Mouse (Mus musculus) hindbrain, embryonic 10.5 days (tissue): ENCODE results near the gene Sel1l3. TPM values are rescaled to one million over a fixed set of nuclear protein-coding genes. Genes with fewer than 3 reads are reported as not detected.

Source experiments
- DNase-seq: peaks from one replicate; pipeline ENCODE4 v3.0.0-alpha.2; 2017; ENCODE audit warnings: low spot score
- H3K27ac ChIP-seq: fragments of 300-500 bp; sonication (generic); 2 replicates; pipeline ENCODE4 v1.5.1; 2016; ENCODE audit warnings: mild to moderate bottlenecking, moderate library complexity
- H3K27me3 ChIP-seq: fragments of 300-500 bp; sonication (generic); 2 replicates; pipeline ENCODE4 v1.6.1; 2016; ENCODE audit warnings: mild to moderate bottlenecking; ENCODE audit not compliant: poor library complexity, insufficient read depth, severe bottlenecking
- H3K36me3 ChIP-seq: fragments of 300-500 bp; sonication (generic); 2 replicates; pipeline ENCODE4 v1.6.1; 2016; ENCODE audit warnings: mild to moderate bottlenecking, moderate library complexity
- H3K4me1 ChIP-seq: fragments of 300-500 bp; sonication (generic); replicated peaks from 2 replicates; pipeline ENCODE4 v1.6.1; 2016; ENCODE audit warnings: mild to moderate bottlenecking
- H3K4me3 ChIP-seq: fragments of 300-500 bp; sonication (generic); 2 replicates; pipeline ENCODE4 v1.5.1; 2016; ENCODE audit warnings: mild to moderate bottlenecking, moderate library complexity
- H3K9me3 ChIP-seq: fragments of 300-500 bp; sonication (generic); 2 replicates; pipeline ENCODE4 v1.6.1; 2016; ENCODE audit warnings: mild to moderate bottlenecking, moderate library complexity
- WGBS: fragments of 180-500 bp; shearing (Covaris S2); methylation state at CpG from one replicate; pipeline ENCODE4 v1.1.7; 2016; 5-methylcytosine and 5-hydroxymethylcytosine counted together
- polyA plus RNA-seq: library from polyadenylated mRNA; unstranded; fragments of >200 nt; fragmentation: Nextera tagmentation; extraction: Ambion mirVana; gene quantifications from 2 replicates; pipeline ENCODE4 v1.2.1, GENCODE M21; 2016

The Sel1l3 gene
- polyA plus RNA-seq, 1 experiment from 2014 or later = 2.3 TPM

DNA sequence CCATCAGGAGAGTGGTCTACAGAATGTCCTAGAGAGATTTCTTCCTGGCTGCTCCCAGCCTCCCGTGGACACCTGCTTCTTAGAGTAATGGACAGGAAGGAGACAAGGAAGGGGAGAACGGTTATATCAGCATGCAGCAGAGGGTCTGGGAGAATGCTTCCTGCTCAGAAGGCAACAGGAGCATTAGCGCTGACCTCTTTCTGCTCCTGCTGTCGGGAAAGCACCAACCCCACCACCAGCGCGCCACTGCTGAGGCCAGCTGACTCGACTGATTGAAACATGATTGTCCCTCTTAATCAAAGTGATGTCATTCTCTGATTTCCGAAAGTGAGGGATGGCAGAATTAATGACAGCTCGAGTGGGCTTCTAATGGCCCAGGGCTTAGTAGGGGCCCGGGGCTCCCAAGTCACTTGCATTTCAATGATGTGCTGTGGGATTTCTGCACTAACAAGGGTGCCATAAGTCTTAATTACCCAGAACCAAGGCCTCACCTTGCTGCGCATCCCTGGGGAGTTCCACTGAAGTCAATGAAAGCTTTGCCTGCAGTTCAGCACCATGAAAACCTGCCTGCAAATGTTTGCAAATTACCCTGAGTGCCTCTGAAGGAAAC is 26.2 kb upstream of the Sel1l3 start:
- H3K4me3 ChIP-seq = no peak overlapping the region
- 54% methylated on average over 11 of the region's 11 CpGs for WGBS
- DNase-seq = no peak
- H3K4me1 ChIP-seq = peaks cover 24% of the 10 kb centered on the region
- H3K27ac ChIP-seq = peak overlapping the region; percentile 16; the same call in 1 of the 2 replicates
- no peaks in the 10 kb centered on the region for H3K36me3 ChIP-seq
- H3K9me3 ChIP-seq = no peaks in the 10 kb centered on the region
- H3K27me3 ChIP-seq = no peaks in the 10 kb centered on the region; the same call in 1 of the 2 replicates

DNA sequence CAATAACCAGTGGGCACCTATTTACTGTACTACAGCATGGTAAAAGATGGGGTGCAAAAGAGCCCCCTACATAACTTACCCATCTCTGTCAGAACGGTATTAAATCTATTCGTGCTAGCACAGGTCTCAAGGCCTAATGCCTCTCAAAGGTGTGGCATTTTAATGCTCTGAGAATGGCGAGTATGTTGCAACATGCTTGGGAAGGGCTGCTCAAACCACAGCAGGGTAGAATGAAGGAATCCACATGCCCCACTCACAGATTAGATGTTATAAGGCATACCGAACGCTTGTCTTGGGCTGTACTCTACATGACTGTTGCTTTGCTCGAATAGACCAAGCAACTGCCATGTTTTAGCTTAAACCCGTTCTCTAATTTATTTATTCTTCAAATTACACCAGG is 25.5 kb upstream of the Sel1l3 start:
- peaks cover 24% of the 10 kb centered on the region for H3K4me1 ChIP-seq
- H3K9me3 ChIP-seq = no peaks in the 10 kb centered on the region
- no peaks in the 10 kb centered on the region for H3K36me3 ChIP-seq
- 91% methylated on average over 7 of the region's 7 CpGs for WGBS
- no peak for DNase-seq
- H3K27ac ChIP-seq = no peak overlapping the region
- H3K4me3 ChIP-seq = no peak overlapping the region
- H3K27me3 ChIP-seq = no peaks in the 10 kb centered on the region; the same call in 1 of the 2 replicates

DNA sequence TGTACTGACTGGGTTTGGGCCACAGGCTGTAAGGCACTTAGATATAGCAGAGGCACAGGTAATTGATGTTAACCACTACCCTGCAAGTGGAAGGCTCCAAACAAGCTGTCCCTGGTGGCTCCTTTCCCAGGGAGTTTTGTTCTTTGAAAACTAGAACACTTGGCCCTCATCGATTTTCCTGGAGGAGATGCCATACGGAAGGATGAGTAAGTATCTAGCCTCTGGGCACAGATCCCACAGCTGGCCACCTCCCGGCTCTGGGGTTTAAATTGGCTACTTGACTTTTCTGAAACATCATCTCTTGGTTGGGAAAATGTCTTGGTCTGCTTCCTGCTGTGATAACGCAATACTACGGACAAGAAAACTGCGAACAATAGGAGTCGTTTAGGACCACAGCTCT is 25.0 kb upstream of the Sel1l3 start:
- Histone ChIP-seq H3K27me3 (no peaks in the 10 kb centered on the region; the same call in 1 of the 2 replicates), H3K9me3 (no peaks in the 10 kb centered on the region), H3K4me1 (peaks cover 24% of the 10 kb centered on the region), H3K36me3 (no peaks in the 10 kb centered on the region), H3K4me3 (no peak overlapping the region), H3K27ac (no peak overlapping the region)
- WGBS = 87% methylated on average over 7 of the region's 7 CpGs
- DNase-seq = no peak

DNA sequence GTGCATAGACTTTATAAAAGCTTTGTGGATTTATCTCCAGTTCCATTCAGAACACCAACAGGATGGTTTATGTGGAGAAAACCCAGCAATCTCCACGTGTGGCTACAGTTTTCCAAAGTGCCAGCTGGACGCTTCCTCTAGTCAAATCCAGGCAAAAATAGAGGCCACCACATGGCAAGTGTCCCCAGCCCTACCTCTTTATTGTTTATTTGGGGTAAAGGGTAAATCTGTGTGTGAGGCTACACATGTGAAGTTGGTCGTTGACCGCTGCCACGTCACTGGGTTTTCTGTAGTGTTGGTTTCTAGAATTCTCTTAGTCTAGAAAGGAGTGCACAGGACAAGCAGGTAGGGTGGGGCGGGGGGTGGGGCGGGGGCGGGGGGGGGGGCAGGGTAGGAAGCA is 23.0 kb upstream of the Sel1l3 start:
- DNase-seq = no peak
- Histone ChIP-seq H3K4me1 (peaks cover 24% of the 10 kb centered on the region), H3K4me3 (no peak overlapping the region), H3K27ac (no peak overlapping the region), H3K27me3 (no peaks in the 10 kb centered on the region), H3K9me3 (no peaks in the 10 kb centered on the region), H3K36me3 (no peaks in the 10 kb centered on the region)
- WGBS = 80% methylated on average over 7 of the region's 8 CpGs

DNA sequence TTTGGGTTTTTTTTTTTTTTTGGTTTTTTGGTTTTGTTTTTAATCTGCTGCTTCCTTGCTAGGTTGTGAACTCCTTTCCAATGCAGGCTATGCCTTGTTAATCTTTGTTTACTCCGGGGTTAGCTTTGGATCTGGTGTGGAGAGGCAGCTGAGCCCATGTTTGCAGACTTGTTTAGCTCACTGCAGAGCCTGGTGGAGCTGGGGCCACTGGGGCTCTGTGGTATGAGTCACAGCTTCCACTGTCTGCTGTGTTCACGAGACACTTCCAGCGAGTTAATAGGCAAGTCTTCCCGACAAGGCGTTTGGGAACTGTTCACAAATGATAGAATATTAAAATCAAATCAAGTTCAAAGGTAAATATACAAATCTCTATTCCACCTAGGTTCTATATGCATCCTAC is 22.4 kb upstream of the Sel1l3 start:
- H3K4me3 ChIP-seq = no peak overlapping the region
- no peaks in the 10 kb centered on the region for H3K36me3 ChIP-seq
- H3K9me3 ChIP-seq = no peaks in the 10 kb centered on the region
- peaks cover 23% of the 10 kb centered on the region for H3K4me1 ChIP-seq
- 48% methylated on average over 5 of the region's 5 CpGs for WGBS
- no peak for DNase-seq
- H3K27ac ChIP-seq = 0 out of 2 replicates have a peak overlapping the region, but pooled peaks have one; percentile 2
- H3K27me3 ChIP-seq = no peaks in the 10 kb centered on the region

- 14% methylated on average over 4 of the region's 4 CpGs for WGBS
- 0 out of 2 replicates have a peak overlapping the region, but pooled peaks have one; percentile 23 for H3K27ac ChIP-seq
- DNase-seq = peak; percentile 34
Observed at GRCm38 (mm10) chr5:53235551-53235950, 21.8 kb upstream of the Sel1l3 start.

GRCm38 (mm10) chr5:53230560-53230959 is 16.8 kb upstream of the Sel1l3 start:
- Histone ChIP-seq H3K4me3 (no peak overlapping the region), H3K36me3 (no peaks in the 10 kb centered on the region), H3K27me3 (no peaks in the 10 kb centered on the region), H3K27ac (no peak overlapping the region), H3K9me3 (no peaks in the 10 kb centered on the region), H3K4me1 (peaks cover 3% of the 10 kb centered on the region)
- DNase-seq = no peak
- 58% methylated on average over 4 of the region's 4 CpGs for WGBS

More at GRCm38 (mm10) chr5:53235551-53235950, 21.8 kb upstream of the Sel1l3 start:
- Histone ChIP-seq H3K4me3 (no peak overlapping the region), H3K27me3 (no peaks in the 10 kb centered on the region), H3K4me1 (peaks cover 17% of the 10 kb centered on the region), H3K9me3 (no peaks in the 10 kb centered on the region), H3K36me3 (no peaks in the 10 kb centered on the region)

GRCm38 (mm10) chr5:53225434-53225833 is 11.7 kb upstream of the Sel1l3 start:
- H3K4me1 ChIP-seq = no peaks in the 10 kb centered on the region
- H3K9me3 ChIP-seq = no peaks in the 10 kb centered on the region
- no peak for DNase-seq
- H3K4me3 ChIP-seq = no peak overlapping the region
- 92% methylated on average over 13 of the region's 13 CpGs for WGBS
- H3K27me3 ChIP-seq = no peaks in the 10 kb centered on the region
- H3K27ac ChIP-seq = no peak overlapping the region
- H3K36me3 ChIP-seq = no peaks in the 10 kb centered on the region

DNA sequence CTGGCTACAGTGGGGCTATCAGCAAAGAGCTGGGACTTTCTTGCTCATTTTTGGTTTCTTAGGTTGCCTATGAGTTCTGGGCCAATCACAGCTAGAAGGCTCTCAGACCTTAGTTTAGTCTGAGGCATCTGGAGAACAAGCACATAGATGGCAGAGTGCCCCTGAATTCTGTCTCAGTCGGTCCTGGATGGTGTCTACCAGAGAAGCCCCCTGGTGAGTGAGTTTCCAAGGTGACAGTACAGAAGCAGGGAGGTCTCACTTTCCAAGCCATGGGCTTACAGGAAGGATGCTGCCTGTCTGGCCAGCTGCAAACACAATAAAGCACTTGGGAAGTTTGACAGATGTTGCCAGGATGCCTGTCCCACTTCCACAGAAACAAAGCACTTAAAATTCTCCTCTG is 1.1 kb upstream of the Sel1l3 start:
- H3K9me3 ChIP-seq = no peaks in the 10 kb centered on the region
- H3K36me3 ChIP-seq = no peaks in the 10 kb centered on the region
- no peak overlapping the region for H3K4me3 ChIP-seq
- H3K4me1 ChIP-seq = peaks cover 37% of the 10 kb centered on the region
- H3K27me3 ChIP-seq = peaks cover 58% of the 10 kb centered on the region
- WGBS = 5% methylated on average over 1 of the region's 1 CpGs
- H3K27ac ChIP-seq = no peak overlapping the region
- DNase-seq = peak; percentile 22

DNA sequence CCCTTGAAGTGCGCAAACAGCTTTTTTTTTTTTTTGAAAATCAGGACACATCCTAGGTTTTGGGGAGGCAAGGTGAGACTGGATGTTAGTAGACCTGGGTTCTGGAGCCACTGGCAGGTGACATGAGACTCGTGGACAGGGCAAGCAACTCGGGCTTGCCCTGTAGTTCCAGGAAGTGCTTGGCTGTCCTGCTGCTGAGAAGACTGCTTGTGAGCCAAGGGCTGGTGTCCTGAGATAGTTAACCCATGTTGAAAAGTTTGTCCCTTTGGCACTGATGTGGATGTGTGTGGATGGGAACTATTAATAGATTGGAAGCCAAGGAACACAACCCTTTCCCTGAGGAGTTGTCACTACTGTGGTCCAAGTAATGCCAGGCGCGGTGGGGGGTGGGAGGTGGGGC is 635 bp upstream of the Sel1l3 start:
- no peak for DNase-seq
- Histone ChIP-seq H3K36me3 (no peaks in the 10 kb centered on the region), H3K27ac (peak overlapping the region; percentile 90; the same call in 1 of the 2 replicates), H3K4me1 (peaks cover 42% of the 10 kb centered on the region), H3K27me3 (peaks cover 58% of the 10 kb centered on the region), H3K9me3 (no peaks in the 10 kb centered on the region), H3K4me3 (peak overlapping the region; percentile 76; the same call in 1 of the 2 replicates)
- 9% methylated on average over 5 of the region's 5 CpGs for WGBS

DNA sequence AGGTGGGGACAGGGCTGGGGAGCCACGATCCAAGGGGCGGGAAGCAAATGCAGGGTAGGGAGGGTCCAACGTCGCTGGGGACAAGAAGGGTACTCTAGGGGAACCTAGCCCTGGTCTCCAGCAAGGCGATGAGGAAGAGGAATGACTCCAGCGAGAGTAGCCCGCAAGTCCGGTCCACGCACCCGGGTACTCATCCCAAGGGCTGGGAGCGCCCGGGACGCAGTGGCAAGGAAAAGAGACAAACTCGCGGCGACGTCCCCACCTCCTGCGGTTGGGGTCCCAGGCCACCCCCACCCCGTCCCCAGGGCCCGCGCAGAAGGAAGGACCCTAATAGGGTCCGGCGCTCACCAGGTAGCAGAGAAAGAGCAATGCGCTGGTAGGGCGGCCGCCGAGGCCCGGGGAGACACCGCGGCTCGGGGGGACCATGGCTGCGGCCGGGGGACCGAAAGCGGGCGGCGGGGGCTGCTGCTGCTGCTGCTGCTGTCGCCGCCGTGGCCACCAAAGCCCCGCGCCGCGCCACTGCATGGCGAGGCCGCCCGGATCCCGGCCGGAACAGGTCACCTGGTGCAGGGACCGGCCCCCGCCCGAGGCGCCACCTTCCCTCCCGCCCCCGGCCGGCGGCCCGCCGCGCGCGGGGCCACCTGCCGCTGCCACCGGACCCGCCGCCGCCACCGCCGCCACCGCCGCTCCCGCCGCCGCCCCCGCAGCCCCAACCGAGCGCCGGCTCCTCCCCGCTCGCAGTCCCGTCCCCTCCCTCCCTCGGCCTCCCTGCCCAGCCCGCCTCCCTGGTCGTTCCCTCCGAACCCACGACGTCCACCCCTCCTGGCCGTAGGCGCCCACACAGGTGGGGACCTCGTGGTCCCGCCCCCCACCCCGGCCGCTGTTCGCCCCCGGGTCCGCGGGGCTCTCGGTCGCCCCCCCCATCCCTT is 681 bp downstream of the Sel1l3 start:
- WGBS = 0% methylated on average over 81 of the region's 99 CpGs
- peak overlapping the region; percentile 90 for H3K27ac ChIP-seq

DNA sequence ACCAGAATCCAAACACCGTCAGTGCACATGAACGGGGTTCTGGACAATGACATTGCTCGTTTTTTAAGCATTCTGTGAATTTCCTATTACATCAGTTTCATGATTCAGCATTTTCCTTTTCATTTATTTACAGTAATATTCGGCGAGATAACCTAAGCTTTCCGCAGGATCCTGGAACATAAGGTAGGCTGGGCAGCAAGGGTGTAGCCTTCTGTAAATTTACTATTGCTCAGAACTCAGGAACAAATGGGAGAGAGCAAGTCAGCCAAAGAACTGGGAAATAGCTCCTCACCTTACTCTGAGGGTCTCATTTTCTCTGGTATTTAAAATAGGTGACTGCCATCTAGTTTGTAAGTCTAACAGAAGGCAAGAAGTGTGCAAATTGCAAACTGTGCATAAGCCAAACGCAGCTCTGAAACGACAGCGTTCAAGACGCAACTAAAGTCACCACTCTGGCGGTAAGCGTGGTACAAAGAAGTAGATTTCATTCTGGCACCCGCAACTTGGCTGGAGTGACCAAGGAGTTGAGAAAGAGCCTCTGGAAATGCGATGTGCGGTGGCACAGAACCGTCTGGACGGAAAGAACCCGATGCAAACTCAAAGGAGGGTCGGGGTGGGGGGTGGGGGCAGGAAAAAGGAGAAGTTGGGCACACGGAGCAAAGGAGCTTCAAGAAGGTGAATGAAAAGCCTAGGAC is 1.5 kb downstream of the Sel1l3 start:
- 23% methylated on average over 20 of the region's 20 CpGs for WGBS
- no peaks in the 10 kb centered on the region for H3K9me3 ChIP-seq
- H3K4me1 ChIP-seq = peaks cover 42% of the 10 kb centered on the region
- peaks cover 58% of the 10 kb centered on the region for H3K27me3 ChIP-seq
- H3K36me3 ChIP-seq = no peaks in the 10 kb centered on the region
- peak overlapping the region; percentile 76 for H3K4me3 ChIP-seq
- DNase-seq = no peak
- peak overlapping the region; percentile 90 for H3K27ac ChIP-seq

More for the DNA sequence above, 681 bp downstream of the Sel1l3 start:
- Histone ChIP-seq H3K4me1 (peaks cover 42% of the 10 kb centered on the region), H3K27me3 (peaks cover 58% of the 10 kb centered on the region), H3K36me3 (no peaks in the 10 kb centered on the region), H3K9me3 (no peaks in the 10 kb centered on the region), H3K4me3 (peak overlapping the region; percentile 76)
- peak; percentile 46 for DNase-seq
